Mouse (Mus musculus) liver, embryonic 14.5 days (tissue): ENCODE measurements at regions not wholly inside any gene's neighbourhood (a gene's known extent, or its start where the extent isn't known, plus 50 kb on each side); places are given as distances from the start of the nearest gene placed in this dataset.

Experiments used
- ATAC-seq: fragments of 200-750 bp; cut with Nextera tagmentation; 2 replicates; pipeline ENCODE4 v1.8.0; 2017; ENCODE audit warnings: moderate number of reproducible peaks, mild to moderate bottlenecking, moderate library complexity; ENCODE audit not compliant: insufficient read depth
- DNase-seq, 3 experiments: peaks; one replicate each; pipeline ENCODE4 v3.0.0-alpha.2; 2012 to 2013; ENCODE audit warnings: low read depth in 3 of 3, low spot score in 3 of 3
- H3K27ac ChIP-seq: fragments of 300-500 bp; sonication (generic); 2 replicates; pipeline ENCODE4 v1.5.1; 2014; ENCODE audit warnings: moderate library complexity, mild to moderate bottlenecking, control low read depth, inconsistent platforms
- H3K27me3 ChIP-seq: fragments of 300-500 bp; sonication (generic); 2 replicates; pipeline ENCODE4 v1.6.1; 2014; ENCODE audit warnings: mild to moderate bottlenecking, low read length, moderate library complexity; ENCODE audit not compliant: control insufficient read depth, insufficient read depth
- H3K36me3 ChIP-seq: fragments of 300-500 bp; sonication (generic); replicated peaks from 2 replicates; pipeline ENCODE4 v1.6.1; 2014; ENCODE audit warnings: low read depth; ENCODE audit not compliant: control insufficient read depth, insufficient read depth
- H3K4me1 ChIP-seq, 2 experiments: fragments of 200-500 bp in 1 of 2; fragments of 300-500 bp in 1 of 2; sonication (generic) in 1 of 2; replicated peaks; 2 replicates each; pipeline ENCODE4 v1.6.1; 2012 to 2014; ENCODE audit warnings: antibody characterized with exemption in 1 of 2, inconsistent platforms in 1 of 2, low read length in 1 of 2; ENCODE audit not compliant: control insufficient read depth in 2 of 2, insufficient read depth in 2 of 2
- H3K4me2 ChIP-seq: fragments of 300-500 bp; sonication (generic); 2 replicates; pipeline ENCODE4 v1.6.1; 2014; ENCODE audit warnings: low read depth, mild to moderate bottlenecking, control low read depth, moderate library complexity
- H3K4me3 ChIP-seq, 2 experiments: fragments of 200-500 bp in 1 of 2; fragments of 300-500 bp in 1 of 2; sonication (generic) in 1 of 2; 2 replicates each; pipeline ENCODE4 v1.5.1; 2012 to 2014; ENCODE audit warnings: low read depth in 2 of 2, low read length in 2 of 2, mild to moderate bottlenecking in 2 of 2, control low read depth in 1 of 2, inconsistent platforms in 1 of 2, moderate library complexity in 1 of 2; ENCODE audit not compliant: insufficient read depth in 1 of 2
- H3K9ac ChIP-seq: fragments of 300-500 bp; sonication (generic); replicated peaks from 2 replicates; pipeline ENCODE4 v1.6.1; 2014; ENCODE audit warnings: mild to moderate bottlenecking, control low read depth, moderate library complexity
- H3K9me3 ChIP-seq: fragments of 300-500 bp; sonication (generic); 2 replicates; pipeline ENCODE4 v1.6.1; 2016; ENCODE audit warnings: low read length, mixed read lengths; ENCODE audit not compliant: control insufficient read depth
- CTCF ChIP-seq: IDR thresholded peaks from 2 replicates; pipeline ENCODE4 v1.5.1; 2016; ENCODE audit warnings: antibody characterized with exemption, low read depth, control low read depth
- EP300 ChIP-seq: IDR thresholded peaks from 2 replicates; pipeline ENCODE4 v1.6.1; 2016; ENCODE audit warnings: antibody characterized with exemption, low read depth
- WGBS: fragments of 180-500 bp; shearing (Covaris S2); extraction: QIAGEN DNeasy Blood & Tissue Kit; methylation state at CpG from one replicate; pipeline ENCODE4 v1.1.7; 2014; ENCODE audit not compliant: insufficient replicate concordance; 5-methylcytosine and 5-hydroxymethylcytosine counted together

DNA sequence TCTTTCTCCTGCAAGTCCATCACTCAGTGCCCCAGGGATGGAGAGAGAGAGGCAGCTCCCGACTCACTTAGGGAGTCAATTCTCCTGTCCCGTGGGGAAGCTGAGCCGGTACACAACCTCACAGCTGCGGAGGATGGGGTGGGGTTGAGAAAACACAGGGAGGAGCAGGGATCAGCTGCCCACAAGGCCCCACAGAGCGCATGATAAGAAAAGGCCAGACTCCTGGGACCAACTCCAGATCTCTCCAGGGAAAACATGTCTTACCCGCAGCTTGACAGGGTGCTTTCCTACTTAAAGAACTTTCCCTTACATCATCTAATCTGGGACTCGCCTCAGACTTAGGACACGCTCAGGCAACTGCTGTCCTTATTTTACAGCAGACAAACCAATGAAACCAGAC, 104.3 kb upstream of the Zfp703 start:
- WGBS, result 45% methylated on average over 8 of the region's 8 CpGs
- TF ChIP-seq EP300, result no peak
- no peak for TF ChIP-seq CTCF
- H3K36me3 ChIP-seq, result no peaks in the 10 kb centered on the region
- H3K4me1 ChIP-seq, result peaks cover 0 to 3% of the 10 kb centered on the region in 2 experiments; a peak in 2 of 4 replicates
- no peaks in the 10 kb centered on the region for H3K27me3 ChIP-seq
- H3K27ac ChIP-seq, result no peak overlapping the region
- H3K4me3 ChIP-seq, result no peak overlapping the region
- H3K4me2 ChIP-seq, result no peak overlapping the region
- ATAC-seq (no peak), DNase-seq (no peak)
- no peak overlapping the region for H3K9ac ChIP-seq
- H3K9me3 ChIP-seq, result peaks cover 4% of the 10 kb centered on the region; the same call in 1 of the 2 replicates

- no peak overlapping the region for H3K4me2 ChIP-seq
- H3K9ac ChIP-seq, result no peak overlapping the region
- no peak for TF ChIP-seq EP300
- no peak for TF ChIP-seq CTCF
- ATAC-seq (no peak), DNase-seq (no peak)
- H3K9me3 ChIP-seq, result no peaks in the 10 kb centered on the region
- H3K4me1 ChIP-seq, result peaks cover 0 to 4% of the 10 kb centered on the region in 2 experiments; a peak in 2 of 4 replicates
- no peak overlapping the region for H3K27ac ChIP-seq
- H3K4me3 ChIP-seq, result no peak overlapping the region
- no peaks in the 10 kb centered on the region for H3K36me3 ChIP-seq
- no peaks in the 10 kb centered on the region for H3K27me3 ChIP-seq
- 44% methylated on average over 7 of the region's 7 CpGs for WGBS
Measured at GRCm38 (mm10) chr8:26880177-26880576, 96.9 kb upstream of the Zfp703 start.

DNA sequence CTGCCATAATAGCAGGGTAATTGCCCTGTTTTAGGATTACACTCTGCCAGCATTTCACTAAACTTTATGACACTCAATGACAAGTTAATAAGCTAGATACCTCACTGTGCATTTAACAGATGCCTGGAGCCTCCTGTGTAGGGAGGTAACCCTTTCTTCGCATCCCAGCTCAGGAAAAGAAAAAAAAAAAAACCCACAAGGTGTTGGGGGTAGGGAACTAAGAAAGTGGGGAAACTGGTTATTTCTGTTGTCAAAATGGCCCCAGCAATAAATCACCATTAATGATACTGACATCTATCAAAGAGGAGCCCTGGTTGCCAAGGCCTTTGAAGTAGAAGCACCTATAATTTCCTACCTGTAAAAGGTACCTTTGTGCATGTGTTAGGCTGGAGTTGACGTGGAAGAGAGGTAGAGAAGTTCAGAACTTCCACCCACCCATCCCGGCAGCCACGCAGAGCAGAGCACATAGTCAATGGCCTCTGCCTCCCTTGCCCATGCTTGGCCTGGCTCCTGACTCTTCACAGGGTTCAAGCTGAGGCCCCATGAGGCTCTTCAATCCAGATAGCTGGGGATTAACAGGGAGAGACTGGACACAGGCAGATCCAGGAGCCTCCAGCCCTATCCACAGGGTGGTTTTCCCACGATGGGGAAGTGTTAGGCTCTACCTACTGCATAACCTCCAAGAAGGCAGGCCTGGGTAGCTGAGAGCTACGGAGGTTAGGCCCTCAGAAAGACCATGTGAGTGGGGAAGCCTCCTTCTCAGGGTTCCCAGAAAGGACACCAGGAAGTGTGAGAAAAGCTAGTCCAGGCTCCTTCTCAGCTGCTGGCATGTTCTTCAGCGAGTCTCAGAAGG, 95.6 kb upstream of the Zfp703 start:
- DNase-seq (no peak), ATAC-seq (no peak)
- peaks cover 0 to 4% of the 10 kb centered on the region in 2 experiments; a peak in 2 of 4 replicates for H3K4me1 ChIP-seq
- H3K4me2 ChIP-seq, result no peak overlapping the region
- H3K9me3 ChIP-seq, result no peaks in the 10 kb centered on the region
- WGBS, result 59% methylated on average over 7 of the region's 7 CpGs
- TF ChIP-seq CTCF (no peak), EP300 (no peak)
- no peaks in the 10 kb centered on the region for H3K27me3 ChIP-seq
- H3K9ac ChIP-seq, result no peak overlapping the region
- H3K36me3 ChIP-seq, result no peaks in the 10 kb centered on the region
- no peak overlapping the region for H3K27ac ChIP-seq
- H3K4me3 ChIP-seq, result no peak overlapping the region

GRCm38 (mm10) chr8:26882616-26883015, 94.5 kb upstream of the Zfp703 start:
- DNase-seq (no peak), ATAC-seq (no peak)
- Histone ChIP-seq H3K27ac (no peak overlapping the region), H3K27me3 (no peaks in the 10 kb centered on the region), H3K4me1 (peaks cover 0 to 3% of the 10 kb centered on the region in 2 experiments; a peak in 2 of 4 replicates), H3K4me2 (no peak overlapping the region), H3K4me3 (no peak overlapping the region), H3K9ac (no peak overlapping the region), H3K36me3 (no peaks in the 10 kb centered on the region), H3K9me3 (no peaks in the 10 kb centered on the region)
- TF ChIP-seq EP300 (no peak), CTCF (no peak)
- WGBS, result 60% methylated on average over 5 of the region's 5 CpGs

DNA sequence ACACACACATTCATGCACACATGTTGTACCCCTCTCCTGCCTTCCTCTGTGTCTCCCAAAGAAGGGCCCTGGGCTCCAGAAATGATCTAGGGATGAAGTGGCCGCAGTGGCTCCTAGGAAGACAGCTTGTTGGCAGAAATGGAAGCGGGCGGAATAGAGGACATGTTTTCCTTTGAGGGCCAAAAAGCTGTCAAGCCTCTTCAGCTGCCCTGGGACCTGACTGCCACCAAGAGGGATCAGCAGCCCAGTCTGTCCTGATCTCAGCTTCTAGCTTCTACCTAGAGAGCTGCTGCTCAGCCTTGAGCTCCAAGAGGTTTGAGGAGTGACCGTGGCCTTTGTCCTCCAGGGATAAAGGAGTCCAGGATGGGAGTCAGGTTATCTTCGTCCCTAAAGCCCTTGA, 93.8 kb upstream of the Zfp703 start:
- Histone ChIP-seq H3K27ac (no peak overlapping the region), H3K4me2 (no peak overlapping the region), H3K9ac (no peak overlapping the region), H3K9me3 (no peaks in the 10 kb centered on the region), H3K4me3 (no peak overlapping the region), H3K36me3 (no peaks in the 10 kb centered on the region), H3K4me1 (no peaks in the 10 kb centered on the region), H3K27me3 (no peaks in the 10 kb centered on the region)
- TF ChIP-seq EP300 (no peak), CTCF (no peak)
- DNase-seq (no peak), ATAC-seq (no peak)
- 71% methylated on average over 5 of the region's 5 CpGs for WGBS
